Mouse (Mus musculus) CH12.LX (cell line): Measurements from ENCODE around the gene Efhd1. TPM values are rescaled to one million over a fixed set of nuclear protein-coding genes. Genes with fewer than 3 reads are reported as not detected.

Experiments
- DNase-seq: peaks from one replicate; pipeline ENCODE4 v3.0.0-alpha.2; 2013; ENCODE audit errors: extremely low read depth
- H3K27ac ChIP-seq: 2 replicates; pipeline ENCODE4 v1.5.1; 2012; ENCODE audit warnings: low read depth, mild to moderate bottlenecking, control low read depth, moderate library complexity; ENCODE audit not compliant: insufficient read depth
- H3K27me3 ChIP-seq: replicated peaks from 2 replicates; pipeline ENCODE3; 2012; ENCODE audit warnings: inconsistent platforms
- H3K36me3 ChIP-seq, 2 experiments: replicated peaks in 1 of 2; 2 replicates each; pipeline versions ENCODE3 to v1.6.1; 2012; ENCODE audit warnings: inconsistent platforms in 1 of 2, low read length in 1 of 2, mild to moderate bottlenecking in 1 of 2, mixed read lengths in 1 of 2, moderate library complexity in 1 of 2; ENCODE audit not compliant: control insufficient read depth in 1 of 2, insufficient read depth in 1 of 2
- H3K4me1 ChIP-seq, 2 experiments: 2 replicates each; pipeline ENCODE4 v1.6.1; 2012; ENCODE audit warnings: inconsistent platforms in 1 of 2, moderate library complexity in 1 of 2; ENCODE audit not compliant: insufficient read depth in 2 of 2, control insufficient read depth in 1 of 2
- H3K4me2 ChIP-seq: 2 replicates; pipeline ENCODE4 v1.6.1; 2012; ENCODE audit warnings: low read depth, mild to moderate bottlenecking, control low read depth; ENCODE audit not compliant: poor library complexity, insufficient read depth, severe bottlenecking
- H3K4me3 ChIP-seq, 3 experiments: fragments of 150-350 bp in 1 of 3; sonication (generic) in 1 of 3; replicated peaks in 1 of 3; 2 replicates each; pipeline versions ENCODE3 to v1.5.1; 2011 to 2012; ENCODE audit warnings: low read depth in 2 of 3, low read length in 2 of 3, mild to moderate bottlenecking in 2 of 3, moderate library complexity in 2 of 3, control low read depth in 1 of 3, improper control_type of control experiment in 1 of 3, inconsistent platforms in 1 of 3, mixed read lengths in 1 of 3; ENCODE audit not compliant: poor library complexity in 1 of 3
- H3K79me2 ChIP-seq: replicated peaks from 2 replicates; pipeline ENCODE4 v1.6.1; 2012; ENCODE audit warnings: mild to moderate bottlenecking, moderate library complexity; ENCODE audit not compliant: control insufficient read depth, poor library complexity, insufficient read depth, severe bottlenecking; ENCODE audit errors: extremely low read depth
- H3K9ac ChIP-seq: 2 replicates; pipeline ENCODE4 v1.6.1; 2012; ENCODE audit warnings: low read depth, mild to moderate bottlenecking, control low read depth, moderate library complexity; ENCODE audit not compliant: insufficient read depth
- H3K9me3 ChIP-seq: replicated peaks from 2 replicates; pipeline ENCODE3; 2012; ENCODE audit warnings: low read length, inconsistent platforms, mixed read lengths
- CTCF ChIP-seq, 2 experiments: IDR thresholded peaks in 1 of 2; conservative IDR thresholded peaks in 1 of 2; 2 replicates each; pipeline ENCODE4 v1.5.1; 2011 to 2012; ENCODE audit warnings: low read depth in 2 of 2, low read length in 2 of 2, improper control_type of control experiment in 1 of 2, inconsistent platforms in 1 of 2, mild to moderate bottlenecking in 1 of 2, moderate library complexity in 1 of 2
- E2F4 ChIP-seq: IDR thresholded peaks from 2 replicates; pipeline ENCODE4 v1.6.1; 2011; ENCODE audit warnings: low read depth, low read length, improper control_type of control experiment; ENCODE audit not compliant: insufficient replicate concordance
- HCFC1 ChIP-seq: IDR thresholded peaks from 2 replicates; pipeline ENCODE4 v1.6.1; 2012; ENCODE audit warnings: low read depth, mild to moderate bottlenecking, inconsistent platforms, low read length, improper control_type of control experiment
- IRF4 ChIP-seq: IDR thresholded peaks from 2 replicates; pipeline ENCODE4 v1.6.1; 2014; ENCODE audit warnings: low read depth, mild to moderate bottlenecking, inconsistent platforms, low read length, improper control_type of control experiment
- MAX ChIP-seq: IDR thresholded peaks from 2 replicates; pipeline ENCODE4 v1.6.1; 2011; ENCODE audit warnings: low read length, improper control_type of control experiment
- MAZ ChIP-seq: IDR thresholded peaks from 2 replicates; pipeline ENCODE4 v1.6.1; 2012; ENCODE audit warnings: low read depth, mild to moderate bottlenecking, inconsistent platforms, low read length, improper control_type of control experiment, moderate library complexity
- MYC ChIP-seq: IDR thresholded peaks from 2 replicates; pipeline ENCODE4 v1.6.1; 2011; ENCODE audit warnings: low read depth, mild to moderate bottlenecking, improper control_type of control experiment, low read length
- RAD21 ChIP-seq: IDR thresholded peaks from 2 replicates; pipeline ENCODE4 v1.6.1; 2011; ENCODE audit warnings: low read depth, mild to moderate bottlenecking, low read length, improper control_type of control experiment, moderate library complexity
- SIN3A ChIP-seq: IDR thresholded peaks from 2 replicates; pipeline ENCODE4 v1.6.1; 2012; ENCODE audit warnings: low read length, improper control_type of control experiment, inconsistent platforms
- SMC3 ChIP-seq: IDR thresholded peaks from 2 replicates; pipeline ENCODE4 v1.6.1; 2011; ENCODE audit warnings: low read depth, low read length, improper control_type of control experiment
- TCF12 ChIP-seq: IDR thresholded peaks from 2 replicates; pipeline ENCODE4 v1.6.1; 2014; ENCODE audit warnings: low read depth, mild to moderate bottlenecking, inconsistent platforms, low read length, improper control_type of control experiment
- USF1 ChIP-seq: IDR thresholded peaks from 2 replicates; pipeline ENCODE4 v1.6.1; 2014; ENCODE audit warnings: low read depth, mild to moderate bottlenecking, inconsistent platforms, low read length, improper control_type of control experiment
- ZKSCAN1 ChIP-seq: IDR thresholded peaks from 2 replicates; pipeline ENCODE4 v1.6.1; 2012; ENCODE audit warnings: low read depth, inconsistent platforms, low read length, improper control_type of control experiment, borderline replicate concordance
- ZNF384 ChIP-seq: IDR thresholded peaks from 2 replicates; pipeline ENCODE4 v1.6.1; 2012; ENCODE audit warnings: low read depth, low read length, improper control_type of control experiment, inconsistent platforms
- dilution Hi-C: fragments of 300-500 bp; cut with MboI; formaldehyde crosslinking; loops from 2 replicates; pipeline ENCODE4 v1.14.3; 2020; ENCODE audit warnings: low sequenced_read_pairs; ENCODE audit not compliant: extremely low pct_unique_long_range_greater_than_20kb, extremely low pct_ligation_motif_present
- in situ Hi-C: fragments of 300-500 bp; cut with MboI; formaldehyde crosslinking; loops from 3 replicates; pipeline ENCODE4 v1.14.3; 2019; ENCODE audit warnings: low sequenced_read_pairs, low pct_ligation_motif_present, low pct_unique_long_range_greater_than_20kb, mixed read lengths
- polyA plus RNA-seq: library from polyadenylated mRNA; unstranded; fragments of >175 nt; gene quantifications from 2 replicates; pipeline ENCODE4 v1.2.1, GENCODE M21; 2012; ENCODE audit warnings: low read depth; ENCODE audit not compliant: insufficient read length
- total RNA-seq, 2 experiments: library from RNA; depleted of rRNA; stranded (reverse); fragments of 300-350 nt in 1 of 2; fragments of >200 nt in 1 of 2; gene quantifications; 2 replicates each; pipeline ENCODE4 v1.2.3; 2012 to 2014

The Efhd1 gene
- total and polyA plus RNA-seq, 3 experiments: 0.12 to 1.2 (median 0.13) TPM

- no peaks in the 10 kb centered on the region for H3K36me3 ChIP-seq
- no peak overlapping the region for H3K4me2 ChIP-seq
- no peaks in the 10 kb centered on the region; a peak in 1 of 4 replicates for H3K4me1 ChIP-seq
- H3K27ac ChIP-seq: no peak overlapping the region
- in situ Hi-C loops: no loop called here
- H3K79me2 ChIP-seq: no peaks in the 10 kb centered on the region
- dilution Hi-C loops: no loop called here
- H3K27me3 ChIP-seq: no peaks in the 10 kb centered on the region
- H3K9ac ChIP-seq: no peak overlapping the region
- peak in 1 of 2 experiments; percentile 51; a peak in 2 of 4 replicates for TF ChIP-seq CTCF (conservative IDR thresholded peaks at IDR 0.05 in 1 of 2, IDR thresholded peaks at IDR 0.05 in 1 of 2; ENCODE audit: low read depth in 2 of 2, low read length in 2 of 2)
- TF ChIP-seq RAD21: peak; percentile 43
- TF ChIP-seq ZKSCAN1: no peak
- no peak for TF ChIP-seq SIN3A
- no peak for TF ChIP-seq TCF12
- TF ChIP-seq SMC3: peak; percentile 25
- H3K9me3 ChIP-seq: no peaks in the 10 kb centered on the region
- H3K4me3 ChIP-seq: no peak overlapping the region
- DNase-seq: no peak
Observed at GRCm38 (mm10) chr1:87292420-87293190, 28.4 kb downstream of the Efhd1 start.

DNA sequence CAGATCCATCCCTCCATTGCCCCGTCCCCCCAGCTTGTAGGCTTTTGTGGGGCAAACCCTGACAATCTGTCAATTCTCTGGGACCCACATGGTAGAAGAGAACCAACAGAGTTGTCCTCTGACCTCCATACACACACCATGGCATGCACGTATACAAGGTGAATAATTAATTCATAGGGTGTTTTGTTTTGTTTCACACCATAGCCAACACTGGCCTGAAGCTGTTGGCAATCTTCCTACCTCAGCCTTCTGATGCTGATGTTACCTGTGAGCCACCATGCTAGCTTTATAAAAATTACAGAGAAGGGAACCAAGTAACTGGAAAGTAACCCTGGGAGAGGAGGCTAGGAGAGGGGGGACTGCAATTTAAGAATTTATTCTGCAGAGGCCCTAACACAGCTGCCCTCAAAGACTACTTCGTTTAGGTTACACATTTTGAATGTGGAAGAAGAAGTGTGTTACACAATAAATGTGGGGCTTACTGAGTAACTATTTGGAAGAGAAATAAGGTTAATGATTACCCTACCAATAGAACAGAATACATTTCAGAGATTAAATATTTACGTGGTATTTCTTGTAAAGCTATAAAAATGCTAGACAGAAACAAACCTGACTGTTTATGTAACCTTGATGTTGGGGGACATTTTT is 30.0 kb downstream of the Efhd1 start:
- H3K4me2 ChIP-seq: no peak overlapping the region
- no peaks in the 10 kb centered on the region for H3K9me3 ChIP-seq
- in situ Hi-C loops: no loop called here
- no peak overlapping the region for H3K9ac ChIP-seq
- DNase-seq: no peak
- no peaks in the 10 kb centered on the region for H3K79me2 ChIP-seq
- no peak overlapping the region for H3K27ac ChIP-seq
- H3K4me3 ChIP-seq: no peak overlapping the region
- dilution Hi-C loops: no loop called here
- no peaks in the 10 kb centered on the region for H3K36me3 ChIP-seq
- peaks cover 4 to 5% of the 10 kb centered on the region in 2 experiments for H3K4me1 ChIP-seq
- TF ChIP-seq MAZ (no peak), MYC (no peak), E2F4 (no peak), HCFC1 (no peak), MAX (no peak), ZNF384 (no peak), USF1 (no peak), IRF4 (no peak)
- no peaks in the 10 kb centered on the region for H3K27me3 ChIP-seq
